Mouse (Mus musculus): ENCODE results near the gene Scgb2b20. TPM values are rescaled to one million over a fixed set of nuclear protein-coding genes. Genes with fewer than 3 reads are reported as not detected.
"Not testable (repeated sequence)": the region's sequence is repeated elsewhere in the genome, so short reads cannot be mapped to it uniquely, and the experiment has no call there.

The Scgb2b20 gene
- total RNA-seq (2012; rRNA removed): not detected in 2 replicates
- not detected for polyA plus RNA-seq (2012; ENCODE audit: insufficient read depth in 1 of 2, insufficient read length in 2 of 2, low read depth in 1 of 2, low replicate concordance in 2 of 2, missing spikeins in 1 of 2)

- H3K9me3 ChIP-seq (replicated peaks; ENCODE audit: insufficient read depth, low read length); H3K79me2 ChIP-seq (ENCODE audit: control insufficient read depth, insufficient read depth, low read length, poor library complexity); H3K4me3 ChIP-seq (ENCODE audit: control insufficient read depth in 1 of 2, insufficient read depth in 1 of 2, low read depth in 2 of 2, low read length in 2 of 2); H3K4me1 ChIP-seq (ENCODE audit: control insufficient read depth in 1 of 2, insufficient read depth in 2 of 2, low read length in 2 of 2); DNase-seq (ENCODE audit: low read depth, low spot score); H3K27ac ChIP-seq (ENCODE audit: control insufficient read depth, low read depth, low read length); H3K9ac ChIP-seq (ENCODE audit: control insufficient read depth, low read depth, low read length, poor library complexity, severe bottlenecking); H3K27me3 ChIP-seq (ENCODE audit: control insufficient read depth in 1 of 2, insufficient read depth in 2 of 2, low read length in 2 of 2); H3K36me3 ChIP-seq (ENCODE audit: control insufficient read depth in 1 of 2, insufficient read depth in 2 of 2, low read length in 2 of 2): not testable (repeated sequence)
These were observed at the start of gene Scgb2b20 for GRCm38 (mm10) chr7:33366222-33366621. Scgb2b20 (minus strand) TSS chr7:33366322.

GRCm38 (mm10) chr7:33409681-33410080 is 43.6 kb upstream of the Scgb2b20 start:
- not testable (repeated sequence) for DNase-seq (ENCODE audit: low read depth, low spot score); H3K9me3 ChIP-seq (replicated peaks; ENCODE audit: insufficient read depth, low read length); H3K9ac ChIP-seq (ENCODE audit: control insufficient read depth, low read depth, low read length, poor library complexity, severe bottlenecking); H3K4me3 ChIP-seq (ENCODE audit: control insufficient read depth in 1 of 2, insufficient read depth in 1 of 2, low read depth in 2 of 2, low read length in 2 of 2); H3K4me1 ChIP-seq (ENCODE audit: control insufficient read depth in 1 of 2, insufficient read depth in 2 of 2, low read length in 2 of 2); H3K36me3 ChIP-seq (ENCODE audit: control insufficient read depth in 1 of 2, insufficient read depth in 2 of 2, low read length in 2 of 2); H3K79me2 ChIP-seq (ENCODE audit: control insufficient read depth, insufficient read depth, low read length, poor library complexity); H3K27me3 ChIP-seq (ENCODE audit: control insufficient read depth in 1 of 2, insufficient read depth in 2 of 2, low read length in 2 of 2); H3K27ac ChIP-seq (ENCODE audit: control insufficient read depth, low read depth, low read length)

- H3K36me3 ChIP-seq (ENCODE audit: control insufficient read depth in 1 of 2, insufficient read depth in 2 of 2, low read length in 2 of 2): no peaks in the 10 kb centered on the region
- no peak overlapping the region for H3K27ac ChIP-seq (ENCODE audit: control insufficient read depth, low read depth, low read length)
- no peak for DNase-seq (ENCODE audit: low read depth, low spot score)
- H3K4me3 ChIP-seq (ENCODE audit: control insufficient read depth in 1 of 2, insufficient read depth in 1 of 2, low read depth in 2 of 2, low read length in 2 of 2): no peak overlapping the region
- no peak overlapping the region for H3K9ac ChIP-seq (ENCODE audit: control insufficient read depth, low read depth, low read length, poor library complexity, severe bottlenecking)
- no peaks in the 10 kb centered on the region for H3K79me2 ChIP-seq (ENCODE audit: control insufficient read depth, insufficient read depth, low read length, poor library complexity)
- H3K27me3 ChIP-seq (ENCODE audit: control insufficient read depth in 1 of 2, insufficient read depth in 2 of 2, low read length in 2 of 2): no peaks in the 10 kb centered on the region
- H3K4me1 ChIP-seq (ENCODE audit: control insufficient read depth in 1 of 2, insufficient read depth in 2 of 2, low read length in 2 of 2): no peaks in the 10 kb centered on the region
- TF ChIP-seq POLR2AphosphoS5 (IDR thresholded peaks at IDR 0.05; ENCODE audit: borderline replicate concordance, low read depth, low read length): no peak
- TF ChIP-seq GATA1 (IDR thresholded peaks at IDR 0.05; ENCODE audit: low read depth, low read length): no peak
- H3K9me3 ChIP-seq (replicated peaks; ENCODE audit: insufficient read depth, low read length): no peaks in the 10 kb centered on the region
These were observed 35.5 kb upstream of the Scgb2b20 start for GRCm38 (mm10) chr7:33401650-33402049.

- not testable (repeated sequence) for H3K27ac ChIP-seq (ENCODE audit: control insufficient read depth, low read depth, low read length); H3K36me3 ChIP-seq (ENCODE audit: control insufficient read depth in 1 of 2, insufficient read depth in 2 of 2, low read length in 2 of 2); H3K4me3 ChIP-seq (ENCODE audit: control insufficient read depth in 1 of 2, insufficient read depth in 1 of 2, low read depth in 2 of 2, low read length in 2 of 2); H3K27me3 ChIP-seq (ENCODE audit: control insufficient read depth in 1 of 2, insufficient read depth in 2 of 2, low read length in 2 of 2); H3K9ac ChIP-seq (ENCODE audit: control insufficient read depth, low read depth, low read length, poor library complexity, severe bottlenecking); DNase-seq (ENCODE audit: low read depth, low spot score); H3K9me3 ChIP-seq (replicated peaks; ENCODE audit: insufficient read depth, low read length); H3K4me1 ChIP-seq (ENCODE audit: control insufficient read depth in 1 of 2, insufficient read depth in 2 of 2, low read length in 2 of 2); H3K79me2 ChIP-seq (ENCODE audit: control insufficient read depth, insufficient read depth, low read length, poor library complexity)
These were observed 33.6 kb upstream of the Scgb2b20 start for GRCm38 (mm10) chr7:33399749-33400148.

- H3K27ac ChIP-seq (ENCODE audit: control insufficient read depth, low read depth, low read length); DNase-seq (ENCODE audit: low read depth, low spot score); H3K4me3 ChIP-seq (ENCODE audit: control insufficient read depth in 1 of 2, insufficient read depth in 1 of 2, low read depth in 2 of 2, low read length in 2 of 2); H3K36me3 ChIP-seq (ENCODE audit: control insufficient read depth in 1 of 2, insufficient read depth in 2 of 2, low read length in 2 of 2); H3K9me3 ChIP-seq (replicated peaks; ENCODE audit: insufficient read depth, low read length); H3K27me3 ChIP-seq (ENCODE audit: control insufficient read depth in 1 of 2, insufficient read depth in 2 of 2, low read length in 2 of 2); H3K9ac ChIP-seq (ENCODE audit: control insufficient read depth, low read depth, low read length, poor library complexity, severe bottlenecking); H3K79me2 ChIP-seq (ENCODE audit: control insufficient read depth, insufficient read depth, low read length, poor library complexity); H3K4me1 ChIP-seq (ENCODE audit: control insufficient read depth in 1 of 2, insufficient read depth in 2 of 2, low read length in 2 of 2): not testable (repeated sequence)
These were observed 6.8 kb upstream of the Scgb2b20 start, which contains the start of gene Scgb1b20 for GRCm38 (mm10) chr7:33372934-33373333. Scgb1b20 (plus strand) TSS chr7:33373234.

Other genes with a start within 250 kb of the Scgb2b20 start
- gene Scgb2b18, start 192.5 kb downstream of the Scgb2b20 start, total RNA-seq (2012; rRNA removed): not detected in 2 replicates
- gene Scgb2b18, start 192.5 kb downstream of the Scgb2b20 start, polyA plus RNA-seq (2012; ENCODE audit: insufficient read depth in 1 of 2, insufficient read length in 2 of 2, low read depth in 1 of 2, low replicate concordance in 2 of 2, missing spikeins in 1 of 2): not detected
- not detected in 2 replicates for gene Scgb1b18, start 180.8 kb downstream of the Scgb2b20 start, total RNA-seq (2012; rRNA removed)
- gene Scgb1b18, start 180.8 kb downstream of the Scgb2b20 start, polyA plus RNA-seq (2012; ENCODE audit: insufficient read depth in 1 of 2, insufficient read length in 2 of 2, low read depth in 1 of 2, low replicate concordance in 2 of 2, missing spikeins in 1 of 2): not detected
- gene Scgb2b19, start 86.0 kb downstream of the Scgb2b20 start, total RNA-seq (2012; rRNA removed): not detected in 2 replicates
- not detected for gene Scgb2b19, start 86.0 kb downstream of the Scgb2b20 start, polyA plus RNA-seq (2012; ENCODE audit: insufficient read depth in 1 of 2, insufficient read length in 2 of 2, low read depth in 1 of 2, low replicate concordance in 2 of 2, missing spikeins in 1 of 2)
- not detected in 2 replicates for gene Scgb1b19, start 79.0 kb downstream of the Scgb2b20 start, total RNA-seq (2012; rRNA removed)
- not detected for gene Scgb1b19, start 79.0 kb downstream of the Scgb2b20 start, polyA plus RNA-seq (2012; ENCODE audit: insufficient read depth in 1 of 2, insufficient read length in 2 of 2, low read depth in 1 of 2, low replicate concordance in 2 of 2, missing spikeins in 1 of 2)
- not detected in 2 replicates for gene Scgb1b20, start 6.9 kb upstream of the Scgb2b20 start, total RNA-seq (2012; rRNA removed)
- gene Scgb1b20, start 6.9 kb upstream of the Scgb2b20 start, polyA plus RNA-seq (2012; ENCODE audit: insufficient read depth in 1 of 2, insufficient read length in 2 of 2, low read depth in 1 of 2, low replicate concordance in 2 of 2, missing spikeins in 1 of 2): not detected
- not detected in 2 replicates for gene Scgb2b21, start 154.1 kb upstream of the Scgb2b20 start, total RNA-seq (2012; rRNA removed)
- gene Scgb2b21, start 154.1 kb upstream of the Scgb2b20 start, polyA plus RNA-seq (2012; ENCODE audit: insufficient read depth in 1 of 2, insufficient read length in 2 of 2, low read depth in 1 of 2, low replicate concordance in 2 of 2, missing spikeins in 1 of 2): not detected